Mouse (Mus musculus) kidney, adult 8-10 months (tissue): ENCODE data around the gene Rsph9.

Experiments used
- DNase-seq, 2 experiments: peaks; one replicate each; pipeline ENCODE4 v3.0.0; 2022

Rsph9 gene

DNA sequence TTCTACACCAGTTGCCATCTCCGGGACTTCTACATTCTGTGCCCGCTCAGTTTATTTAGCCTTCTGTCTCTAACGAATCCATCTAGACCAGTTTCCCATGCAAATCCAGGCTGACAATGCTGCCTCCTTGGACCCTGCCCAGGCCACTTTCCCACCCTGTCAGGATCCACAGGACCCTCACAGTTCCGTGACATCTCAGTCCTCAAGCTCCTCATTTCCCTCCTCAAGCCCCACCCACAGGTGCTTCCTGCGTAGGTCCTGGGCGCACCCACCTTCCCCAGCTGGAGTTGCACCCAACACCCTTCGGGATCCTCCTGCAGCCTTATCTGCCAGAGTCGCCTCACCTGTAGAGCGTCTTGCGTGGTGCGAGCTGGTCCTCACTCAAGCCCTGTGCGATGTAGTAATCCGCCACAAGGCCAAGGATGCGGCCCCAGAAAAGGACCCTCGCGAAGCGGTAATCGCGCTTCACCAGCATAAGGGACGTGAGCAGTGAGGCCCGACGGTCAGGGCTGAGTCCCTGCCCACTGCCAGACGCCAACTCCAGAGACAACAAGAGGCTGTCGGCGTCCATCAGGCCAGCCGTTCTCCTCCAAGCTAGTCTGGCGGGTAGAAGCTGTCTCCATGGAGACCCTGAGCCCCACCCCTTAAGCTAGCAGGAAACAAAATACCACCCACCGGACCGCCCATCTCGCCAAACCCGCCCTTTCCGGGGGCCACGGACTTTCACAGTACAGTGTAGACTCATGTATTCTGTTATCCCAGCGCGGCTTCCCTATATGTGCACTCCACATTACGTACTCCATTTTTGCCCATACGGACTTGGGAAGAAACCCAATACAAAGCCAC, at the start of gene Rsph9:
Rsph9 (minus strand) TSS at position 639 of the 846 bp plus-strand sequence.
- DNase-seq: peak; percentile 83 to 87

DNA sequence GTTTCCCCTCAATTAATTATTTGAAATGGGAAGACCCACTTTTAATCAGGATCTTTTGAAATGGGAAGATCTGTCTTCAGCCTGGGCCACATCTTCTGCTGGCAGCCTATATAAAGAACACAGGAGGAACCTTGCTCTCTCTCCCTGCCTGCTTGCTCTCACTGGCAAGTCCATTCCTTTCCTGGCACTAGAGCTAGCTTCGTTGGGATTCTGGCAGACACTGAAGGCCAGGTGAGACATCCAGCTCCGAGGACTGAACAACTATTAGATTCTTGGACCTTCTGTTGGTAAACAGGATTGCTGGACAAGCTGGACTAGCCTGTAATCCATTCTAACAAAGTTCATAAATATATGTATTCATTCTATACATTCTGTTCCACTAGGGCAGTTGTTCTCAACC, 44.8 kb upstream of the Rsph9 start:
- no peak for DNase-seq

DNA sequence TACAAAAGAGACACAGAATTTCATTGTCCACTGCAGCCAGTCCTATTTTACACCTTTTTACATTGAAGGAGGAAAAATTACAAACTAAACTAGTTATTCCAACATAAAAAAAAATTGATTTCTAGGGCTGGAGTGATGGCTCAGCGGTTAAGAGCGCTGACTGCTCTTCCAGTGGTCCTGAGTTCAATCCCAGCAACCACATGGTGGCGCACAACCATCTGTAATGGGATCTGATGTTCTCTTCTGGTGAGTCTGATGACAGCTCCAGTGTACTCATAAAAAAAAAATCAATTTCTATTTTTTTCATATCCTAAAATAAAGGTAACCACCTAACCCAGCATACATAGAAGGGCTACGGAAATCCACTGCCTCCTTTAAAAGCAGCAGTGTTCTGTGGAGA, 38.3 kb upstream of the Rsph9 start:
- DNase-seq: peak in 1 of 2 experiments; percentile 46

DNA sequence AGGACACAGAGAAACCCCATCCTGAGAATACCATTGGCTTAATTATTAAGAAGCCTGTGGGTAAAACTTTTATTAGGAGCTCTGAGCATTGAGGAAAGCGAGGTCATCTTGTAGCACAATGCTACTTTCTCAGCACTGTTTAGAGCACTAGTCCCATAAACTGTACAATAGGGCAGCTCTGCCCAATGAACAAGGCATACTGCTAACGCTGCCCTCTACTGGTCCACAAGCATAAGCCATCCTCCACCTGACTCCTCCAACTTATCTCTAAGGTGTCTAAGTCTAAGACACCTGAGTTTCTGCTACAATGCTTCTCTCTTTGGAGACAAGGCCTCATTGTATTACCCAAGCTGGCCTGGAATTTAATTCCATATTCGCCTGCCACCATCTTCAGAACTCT, 26.5 kb upstream of the Rsph9 start:
- DNase-seq: peak in 1 of 2 experiments; percentile 31

DNA sequence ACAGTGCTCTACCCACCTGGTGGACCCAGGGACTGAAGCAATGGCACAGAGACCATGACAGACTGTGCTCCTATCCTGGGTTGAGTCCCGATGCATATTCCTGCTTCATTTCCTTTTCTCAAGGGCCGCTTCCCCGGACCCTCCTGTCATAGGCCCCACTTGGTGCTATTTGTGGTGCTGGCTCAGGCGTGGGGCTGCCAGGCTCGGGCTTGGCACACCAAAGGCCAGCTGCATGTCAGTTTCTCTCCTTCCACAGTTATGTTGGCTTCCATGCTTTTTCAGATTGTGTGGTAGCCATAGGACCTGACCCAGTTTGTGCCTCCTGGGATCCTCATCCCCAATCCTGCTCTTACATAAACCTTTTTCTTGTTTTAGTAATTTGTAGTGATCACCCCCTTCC, 24.8 kb upstream of the Rsph9 start:
- no peak for DNase-seq

DNA sequence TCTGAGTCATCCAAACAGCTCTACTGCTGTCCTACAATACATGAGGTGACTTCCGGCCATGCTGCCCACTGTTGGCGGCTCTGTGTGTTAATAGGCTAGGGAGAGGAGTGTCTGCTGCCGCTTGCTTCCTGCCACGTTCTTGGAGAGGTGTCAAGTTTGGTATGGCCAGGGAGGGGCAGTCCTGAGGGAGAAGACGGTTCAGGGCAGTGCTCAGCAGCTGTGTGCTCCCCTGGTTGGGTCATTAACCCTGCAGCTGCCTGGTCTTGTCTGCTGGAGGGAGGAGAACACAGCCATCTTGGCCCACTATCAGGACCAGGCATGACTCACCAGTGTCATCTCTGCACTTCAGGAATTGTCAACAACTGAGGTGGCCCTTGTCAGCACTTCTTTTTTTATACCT, 24.3 kb upstream of the Rsph9 start:
- DNase-seq: no peak

DNA sequence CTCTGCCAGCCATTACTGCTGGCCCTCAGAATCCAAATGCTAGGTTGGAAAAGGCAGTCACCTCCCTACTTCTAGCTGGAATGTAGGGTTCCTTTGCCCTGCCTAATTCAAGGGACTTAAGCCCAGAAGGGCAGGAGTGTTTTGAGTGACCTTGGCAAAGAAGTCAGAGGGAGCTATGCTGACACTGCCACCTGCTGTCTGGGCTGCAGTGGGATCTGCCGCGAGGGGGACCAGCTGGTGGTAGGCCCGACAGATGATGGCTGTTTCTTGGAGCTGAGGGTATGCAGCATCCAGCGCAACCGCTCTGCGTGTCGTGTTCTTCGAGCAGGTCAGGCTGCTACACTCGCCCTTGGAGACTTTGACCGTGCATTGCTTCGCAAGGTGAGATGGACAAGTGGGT, 23.0 kb upstream of the Rsph9 start:
- DNase-seq: no peak

DNA sequence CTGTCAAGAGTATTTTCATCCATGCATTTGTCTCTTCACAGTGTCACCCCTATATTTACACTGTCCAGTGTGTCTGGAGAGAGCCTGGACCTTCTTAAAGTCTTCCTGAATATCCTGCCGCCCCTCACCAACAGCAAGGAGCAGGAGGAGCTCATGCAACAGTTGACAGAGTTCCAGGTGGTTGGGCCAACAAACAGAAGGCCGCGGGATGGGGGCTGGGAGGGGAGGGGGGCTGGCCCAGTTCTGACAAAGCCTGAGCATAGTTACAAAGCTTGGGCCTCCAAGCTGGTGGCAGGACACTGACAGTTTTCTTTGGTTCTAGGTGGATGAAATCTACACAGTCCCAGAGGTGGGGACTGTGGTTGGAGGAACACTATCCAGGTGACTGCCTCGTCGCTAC, 22.3 kb upstream of the Rsph9 start:
- no peak for DNase-seq

DNA sequence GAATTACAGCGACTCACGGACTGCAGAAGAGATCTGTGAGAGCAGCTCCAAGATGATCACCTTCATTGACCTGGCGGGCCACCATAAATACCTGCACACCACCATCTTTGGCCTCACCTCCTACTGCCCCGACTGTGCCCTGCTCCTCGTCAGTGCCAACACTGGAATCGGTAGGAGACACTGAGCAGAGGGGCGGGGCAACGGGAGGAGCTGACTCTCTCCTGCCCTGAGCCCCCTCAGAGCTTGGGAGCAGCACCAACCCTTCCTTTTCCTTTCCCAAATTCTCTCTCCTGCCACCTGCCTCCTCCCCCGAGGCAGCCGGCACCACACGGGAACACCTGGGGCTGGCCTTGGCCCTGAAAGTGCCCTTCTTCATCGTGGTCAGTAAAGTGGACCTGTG, 21.4 kb upstream of the Rsph9 start:
- no peak for DNase-seq

DNA sequence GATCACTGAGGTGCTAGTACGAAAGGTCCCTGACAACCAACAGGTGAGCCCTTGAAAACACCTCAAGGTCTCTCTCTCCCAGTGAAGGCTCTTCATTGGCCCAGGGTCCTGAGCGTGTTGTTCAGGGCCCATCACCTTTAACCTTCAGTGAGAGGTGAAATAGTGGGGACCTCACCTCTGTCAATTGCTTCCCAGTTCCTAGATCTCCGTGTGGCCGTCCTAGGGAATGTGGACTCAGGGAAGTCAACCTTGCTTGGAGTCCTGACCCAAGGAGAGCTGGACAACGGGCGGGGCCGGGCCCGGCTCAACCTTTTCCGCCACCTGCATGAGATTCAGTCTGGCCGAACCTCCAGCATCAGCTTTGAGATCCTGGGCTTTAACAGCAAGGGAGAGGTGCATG, 20.8 kb upstream of the Rsph9 start:
- DNase-seq: no peak

DNA sequence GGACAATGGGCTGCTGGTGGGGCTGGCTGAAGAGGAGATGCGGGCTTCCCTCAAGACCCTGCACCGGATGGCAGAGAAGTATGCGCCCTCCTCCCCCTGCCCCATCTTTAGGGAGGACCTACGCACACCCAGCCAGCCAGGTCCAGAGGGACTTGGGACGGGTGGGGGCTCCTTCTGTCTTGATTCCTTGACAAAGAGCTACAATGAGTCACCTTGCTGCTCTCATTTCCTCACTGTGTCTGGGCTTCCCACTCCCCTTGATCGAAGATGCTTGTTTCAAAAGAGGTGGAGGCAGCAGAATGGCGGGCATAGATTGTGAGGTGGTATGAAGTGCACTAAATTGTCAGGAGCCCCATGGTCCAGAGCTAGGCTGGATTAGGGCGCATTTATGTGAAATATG, 20.3 kb upstream of the Rsph9 start:
- DNase-seq: no peak

DNA sequence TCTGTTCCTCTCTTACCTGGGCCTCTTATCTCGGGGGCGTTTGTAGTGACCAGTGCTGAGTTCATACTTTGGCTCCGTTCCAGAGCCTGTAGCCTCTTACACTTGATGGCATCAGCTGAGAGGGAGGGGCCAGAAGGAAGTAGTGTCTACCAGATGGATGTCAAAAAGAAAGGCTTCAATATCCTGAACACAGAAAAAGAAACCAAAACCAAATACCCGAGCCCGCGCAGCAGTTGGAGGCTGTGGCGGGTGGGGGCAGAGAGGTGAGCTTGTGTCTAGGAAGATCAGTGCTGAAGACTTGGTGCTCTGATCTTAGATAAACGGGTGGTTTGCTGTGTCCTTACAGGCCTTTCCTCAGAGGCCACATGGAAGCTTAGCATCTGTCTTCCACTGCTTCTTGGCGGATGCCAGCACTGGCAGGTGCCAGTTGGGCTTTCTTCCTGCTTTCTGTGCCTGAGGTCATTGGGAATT, 19.0 kb upstream of the Rsph9 start:
- peak; percentile 49 to 57 for DNase-seq

DNA sequence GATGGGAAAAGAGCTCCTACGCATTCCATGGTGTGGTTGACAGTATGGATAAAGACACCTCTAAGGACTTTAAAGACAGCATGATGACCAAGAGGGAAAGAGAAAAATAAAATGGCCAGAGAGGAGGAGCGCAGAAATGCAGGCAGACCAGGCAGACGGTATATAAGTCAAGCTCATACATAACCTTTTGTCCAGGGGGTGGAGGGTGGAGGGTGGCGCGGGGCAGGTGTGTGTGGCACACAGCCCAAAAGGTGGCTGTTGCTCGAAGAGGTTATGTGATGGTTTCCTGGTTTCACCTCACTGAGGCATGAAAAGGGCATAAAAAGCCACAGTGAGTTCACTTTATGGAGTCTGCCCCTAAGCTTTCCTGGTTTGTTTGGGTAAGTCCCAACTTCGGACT, 18.5 kb upstream of the Rsph9 start:
- no peak for DNase-seq

DNA sequence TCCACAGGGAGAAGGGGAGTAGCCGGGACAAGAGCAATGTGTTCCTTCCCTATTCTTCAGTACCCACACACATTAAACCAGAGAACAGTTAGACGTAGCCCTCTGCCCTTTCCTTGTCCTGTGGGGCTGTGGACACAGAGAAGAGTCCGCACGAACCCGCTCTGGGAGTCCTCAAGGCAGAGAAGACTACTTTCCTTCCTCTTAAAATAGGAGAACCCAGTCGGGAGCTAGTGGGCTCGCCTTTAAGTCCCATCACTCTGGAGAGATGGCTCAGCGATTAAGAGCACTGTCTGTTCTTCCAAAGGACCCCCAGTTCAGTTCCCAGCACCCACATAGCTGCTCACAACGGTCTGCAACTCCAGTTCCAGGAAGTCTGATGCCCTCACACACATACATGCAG, 17.7 kb upstream of the Rsph9 start:
- no peak for DNase-seq

DNA sequence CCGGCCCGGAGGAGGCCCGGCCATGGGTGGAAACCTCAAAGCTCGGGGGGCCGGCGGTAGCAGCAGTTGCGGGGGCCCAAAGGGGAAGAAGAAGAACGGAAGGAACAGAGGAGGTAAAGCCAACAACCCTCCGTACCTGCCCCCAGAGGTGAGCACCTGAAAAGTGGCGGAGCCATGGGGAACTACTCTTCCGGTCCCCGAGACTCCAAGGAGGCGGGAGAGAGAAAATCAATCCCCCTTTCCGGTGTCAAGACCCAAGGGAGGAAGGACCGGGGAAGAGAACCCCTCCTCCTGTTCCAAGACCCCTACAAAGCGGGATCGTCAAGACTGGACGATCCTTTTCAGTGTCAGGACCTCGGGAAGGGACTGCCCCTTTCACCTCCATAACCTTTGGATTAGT, 17.2 kb upstream of the Rsph9 start:
- DNase-seq: peak in 1 of 2 experiments; percentile 32

DNA sequence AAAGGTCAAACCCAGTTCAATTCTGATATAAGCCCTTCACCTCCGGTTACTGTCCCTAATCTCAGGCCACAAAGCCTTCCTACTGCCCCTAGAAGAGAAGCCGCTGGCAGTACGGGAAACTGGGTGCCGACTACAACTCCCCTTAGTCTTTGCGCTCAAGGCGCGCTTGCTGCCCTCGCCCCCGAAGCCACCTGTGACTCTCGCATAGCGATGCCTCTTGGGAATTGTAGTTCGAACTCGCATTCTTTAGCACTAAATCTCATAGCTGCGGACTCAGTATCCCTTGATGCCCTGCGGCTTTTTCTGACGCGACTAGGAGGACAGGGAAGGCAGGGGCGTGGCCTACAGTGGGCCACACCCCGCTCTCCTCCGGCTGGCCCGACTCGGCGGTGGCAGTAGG, 16.7 kb upstream of the Rsph9 start, which contains the start of gene Gtpbp2:
Gtpbp2 (plus strand) TSS at position 347 of the 400 bp plus-strand sequence.
- peak; percentile 98 to 99 for DNase-seq

DNA sequence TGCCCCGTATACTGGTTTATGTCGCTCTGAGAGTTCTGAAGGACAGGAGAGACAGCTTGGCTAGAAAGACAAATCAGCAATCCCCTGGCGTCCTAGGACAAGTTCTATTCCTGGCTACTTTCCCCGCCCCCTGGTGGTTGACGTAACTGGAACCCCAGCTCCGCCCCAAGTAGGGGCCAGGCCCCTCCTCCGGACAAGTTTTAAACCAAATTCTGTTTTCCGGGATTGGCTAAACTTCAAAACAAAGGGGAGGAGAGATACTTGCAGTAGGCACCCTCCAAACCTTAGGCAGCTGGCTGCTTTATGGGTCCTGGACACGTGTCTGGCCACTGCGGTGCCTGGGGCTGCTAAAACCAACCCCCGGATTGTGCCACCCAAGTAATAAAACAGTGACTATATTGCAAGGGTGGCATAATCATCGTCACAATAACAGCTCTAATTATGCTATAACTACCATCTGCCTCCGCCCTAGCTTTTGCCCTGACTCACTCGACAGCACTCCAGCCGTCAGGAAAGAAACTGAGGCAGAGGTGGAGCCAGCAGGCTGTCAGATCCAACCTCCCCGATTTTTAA, 16.2 kb upstream of the Rsph9 start:
- peak; percentile 96 to 97 for DNase-seq

DNA sequence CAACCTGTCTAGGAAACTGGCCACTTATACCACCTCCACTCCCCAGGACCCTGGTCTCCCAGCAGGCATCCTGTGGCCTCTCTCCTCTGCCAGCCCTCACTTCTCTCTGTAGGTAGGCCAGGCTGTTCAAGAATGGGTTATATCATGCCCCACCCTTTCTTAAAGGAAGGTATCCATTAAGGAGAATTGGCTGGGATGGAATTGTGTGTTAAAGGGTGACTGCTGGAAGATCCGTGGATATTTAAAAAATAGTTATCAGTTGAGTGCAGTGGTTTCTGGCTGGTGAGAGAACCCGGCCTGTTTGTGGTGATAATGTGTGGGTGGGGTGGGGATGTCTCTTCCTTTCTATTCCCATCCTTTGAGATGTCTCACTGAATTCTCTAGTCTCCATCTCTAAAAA, 15.2 kb upstream of the Rsph9 start:
- no peak for DNase-seq

DNA sequence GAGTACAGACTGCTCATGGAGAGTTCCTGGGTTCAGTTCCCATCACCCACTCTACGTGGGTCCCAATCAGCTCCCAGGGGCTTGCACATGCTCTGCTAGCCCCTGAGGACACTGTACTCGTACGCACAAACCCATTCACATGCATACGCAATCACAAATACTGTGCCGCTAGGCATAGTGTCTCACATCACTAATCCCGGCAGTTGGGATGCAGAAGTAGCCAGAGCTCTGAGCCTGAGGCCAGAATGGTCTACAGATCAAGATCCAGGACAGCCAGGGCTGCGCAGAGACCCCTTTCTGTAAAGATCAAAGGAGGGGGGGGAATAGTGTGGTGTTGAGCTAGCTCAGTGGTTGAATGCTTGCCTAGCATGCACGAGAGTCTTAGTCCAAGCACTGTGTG, 13.1 kb upstream of the Rsph9 start:
- DNase-seq: no peak

DNA sequence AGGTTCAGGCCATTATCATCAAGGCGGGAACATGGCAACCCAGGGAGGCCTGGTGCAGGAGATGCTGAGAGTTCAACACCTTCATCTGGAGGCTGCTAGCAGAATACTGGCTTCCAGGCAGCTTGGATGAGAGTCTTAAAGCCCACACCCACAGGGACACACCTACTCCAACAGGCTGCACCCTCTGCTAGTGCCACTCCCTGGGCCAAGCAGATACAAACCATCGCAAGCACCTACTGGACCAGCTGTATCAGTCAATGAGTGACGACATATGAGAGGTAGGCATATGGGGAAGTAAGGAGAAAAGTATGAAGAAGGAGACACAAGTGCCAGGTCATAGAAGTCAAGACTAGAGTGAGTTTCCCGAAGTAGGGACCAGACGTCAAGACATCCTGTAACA, 12.7 kb upstream of the Rsph9 start:
- DNase-seq: no peak

DNA sequence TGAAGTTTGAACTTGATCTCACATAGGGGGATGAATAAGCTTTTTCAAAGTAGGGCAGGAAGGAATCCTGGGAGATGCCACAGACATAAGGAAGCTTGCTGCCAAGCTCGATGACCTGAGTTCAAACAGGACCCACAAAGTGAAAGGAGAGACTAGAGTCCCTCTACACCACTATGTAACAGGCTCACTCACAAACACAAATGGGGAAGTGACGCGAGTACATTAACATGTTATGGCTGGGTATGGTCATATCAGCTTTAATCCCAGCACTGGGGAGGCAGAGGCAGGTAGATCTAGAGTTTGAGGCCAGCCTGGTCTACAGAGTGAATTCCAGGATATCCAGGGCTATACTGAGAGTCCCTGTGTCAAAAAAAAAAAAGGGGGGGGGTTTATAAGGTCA, 10.3 kb upstream of the Rsph9 start:
- DNase-seq: no peak

DNA sequence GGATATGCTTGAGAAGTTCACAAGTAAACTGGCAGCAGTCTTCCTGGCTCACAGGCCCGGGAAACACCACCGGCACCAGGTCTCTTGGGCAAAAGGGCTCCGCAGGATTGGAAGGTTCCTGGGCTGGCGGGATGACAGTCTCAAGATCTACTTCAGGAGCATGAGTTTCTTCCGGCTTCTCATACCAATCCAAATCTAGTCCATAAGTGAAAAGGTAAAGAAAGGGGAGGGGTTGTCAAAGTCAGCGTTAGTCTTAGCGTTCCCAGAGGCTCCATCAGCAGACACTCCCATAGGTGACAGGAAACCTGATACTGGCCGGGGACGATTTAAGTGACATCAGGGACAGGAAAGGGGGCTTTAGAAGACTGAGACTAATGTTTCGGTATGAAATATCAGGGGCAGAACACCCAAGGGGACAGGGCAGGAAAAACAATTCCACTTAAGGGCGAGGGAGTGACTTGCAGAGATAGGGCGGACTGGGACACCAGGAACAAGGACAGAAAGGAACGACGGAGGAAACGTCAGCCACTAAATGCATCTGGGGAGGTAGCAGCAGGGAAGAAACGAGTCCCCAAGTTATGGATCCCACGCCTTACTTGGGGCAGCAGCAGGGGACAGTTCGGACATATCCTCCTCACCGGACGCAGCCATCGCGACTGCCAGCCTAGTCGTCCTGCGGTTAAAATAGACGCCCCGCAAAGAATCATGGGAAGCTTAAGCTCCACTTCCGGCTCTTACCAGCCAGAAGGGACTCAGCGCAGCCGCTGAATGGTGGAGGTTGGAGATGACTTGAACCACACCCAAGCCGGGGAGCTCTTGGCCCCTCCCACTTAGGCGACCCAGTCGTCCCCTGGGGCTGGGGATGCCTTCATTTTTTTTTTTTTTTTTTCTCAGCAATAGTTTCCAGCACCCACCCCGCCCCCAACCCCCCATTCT, 9.1 kb upstream of the Rsph9 start, which contains the start of gene Mad2l1bp:
Mad2l1bp (minus strand) TSS at position 707 of the 936 bp plus-strand sequence.
- peak; percentile 92 to 93 for DNase-seq

DNA sequence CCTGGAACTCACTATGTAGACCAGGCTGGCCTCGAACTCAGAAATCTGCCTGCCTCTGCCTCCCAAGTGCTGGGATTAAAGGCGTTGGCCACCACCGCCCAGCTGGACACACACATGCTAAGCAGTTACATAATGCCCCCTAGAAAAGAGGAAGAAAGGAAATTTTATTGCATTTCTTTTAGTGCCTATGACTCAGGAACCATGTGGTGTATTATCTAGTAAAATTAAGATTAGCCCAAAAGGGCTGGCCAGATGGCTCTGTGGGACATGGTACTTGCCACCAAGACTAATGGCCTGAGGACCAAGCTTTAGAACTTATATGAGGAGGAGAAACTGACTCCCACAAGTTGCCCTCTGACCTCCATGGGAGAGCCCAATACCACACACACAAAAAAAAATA, 4.1 kb downstream of the Rsph9 start:
- DNase-seq: no peak
